Mouse (Mus musculus): ENCODE data around the gene Tob2. TPM values are rescaled to one million over a fixed set of nuclear protein-coding genes. Genes with fewer than 3 reads are reported as not detected.
A peak's percentile ranks its signal among the peaks of the same experiment; 100 is the strongest.

Tob2 gene
- 10 to 100 TPM; 20.3 to 22.6 TPM for total RNA-seq (2021)

- intact Hi-C loops (cut with DNase I) = no loop called here
- peak; percentile 59 for DNase-seq
Measured at GRCm38 (mm10) chr15:81858517-81859329, at the start of gene Tob2. Tob2 (minus strand) TSS chr15:81858796.

DNA sequence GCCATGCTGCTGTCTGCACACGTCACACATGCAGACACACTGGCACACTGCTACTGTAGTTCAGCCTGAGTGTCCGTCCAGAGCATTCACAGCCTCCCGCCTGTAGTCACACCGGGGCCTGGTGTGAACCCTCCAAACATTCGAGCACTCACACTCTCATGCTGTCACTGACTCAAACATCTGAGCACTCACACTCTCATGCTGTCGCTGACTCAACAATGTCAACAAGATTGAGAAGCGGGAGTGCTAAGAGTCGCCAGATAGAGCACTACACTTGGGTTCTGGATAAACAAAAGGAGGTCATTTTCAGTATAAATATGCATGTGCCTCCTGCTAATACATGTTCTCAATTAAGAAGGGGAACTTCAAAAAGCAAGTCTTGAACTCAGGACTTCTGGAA lies 49.4 kb upstream of the Tob2 start:
- intact Hi-C loops (cut with DNase I) = loop anchor here (10.0 kb wide), 1 partner anchor 73 kb away; no protein-coding TSS in a partner anchor

DNA sequence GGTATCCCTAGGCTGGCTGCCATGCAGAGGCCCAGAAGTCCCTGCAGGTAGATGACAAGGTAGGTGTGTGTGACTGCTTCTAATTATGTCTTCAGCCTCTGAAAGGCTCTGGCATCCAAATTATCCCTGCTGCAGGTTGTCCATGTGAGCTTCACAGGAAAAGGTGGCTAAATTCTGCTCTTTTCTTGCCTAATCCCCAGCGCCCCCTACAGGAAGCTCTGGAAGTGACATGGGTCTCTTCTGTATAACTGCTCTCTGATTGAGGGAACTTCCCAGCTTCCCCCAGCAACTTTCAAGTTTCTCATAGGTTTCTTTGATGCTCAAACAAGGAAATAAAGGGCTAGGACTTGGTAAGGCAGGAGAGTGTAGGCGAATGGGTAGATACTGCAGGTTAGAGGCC lies 46.3 kb upstream of the Tob2 start:
- peak; percentile 81 for DNase-seq
- intact Hi-C loops (cut with DNase I) = loop anchor here (10.0 kb wide), 1 partner anchor 70 kb away; no protein-coding TSS in a partner anchor

More for the DNA sequence above, 49.4 kb upstream of the Tob2 start:
- DNase-seq = no peak

DNA sequence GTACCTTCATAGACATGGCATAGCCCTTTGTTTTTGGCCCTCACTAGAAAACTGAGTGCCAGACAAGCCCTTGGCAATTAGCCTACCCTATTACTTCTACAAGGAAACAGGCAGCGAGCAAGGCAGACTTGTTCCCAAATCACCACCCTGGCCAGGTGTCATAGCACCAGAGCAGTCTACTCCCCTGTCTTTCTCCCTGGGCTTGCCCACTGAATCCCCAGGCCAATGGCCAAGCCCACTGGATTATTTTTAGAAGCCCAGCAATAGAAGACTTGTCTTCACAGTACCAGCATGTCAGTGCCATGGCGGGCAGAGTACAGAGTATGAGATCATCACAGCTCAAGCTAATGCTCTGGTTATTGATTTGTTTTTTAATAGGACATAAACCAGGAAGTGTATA lies 40.2 kb upstream of the Tob2 start:
- DNase-seq = no peak
- intact Hi-C loops (cut with DNase I) = no loop called here

DNA sequence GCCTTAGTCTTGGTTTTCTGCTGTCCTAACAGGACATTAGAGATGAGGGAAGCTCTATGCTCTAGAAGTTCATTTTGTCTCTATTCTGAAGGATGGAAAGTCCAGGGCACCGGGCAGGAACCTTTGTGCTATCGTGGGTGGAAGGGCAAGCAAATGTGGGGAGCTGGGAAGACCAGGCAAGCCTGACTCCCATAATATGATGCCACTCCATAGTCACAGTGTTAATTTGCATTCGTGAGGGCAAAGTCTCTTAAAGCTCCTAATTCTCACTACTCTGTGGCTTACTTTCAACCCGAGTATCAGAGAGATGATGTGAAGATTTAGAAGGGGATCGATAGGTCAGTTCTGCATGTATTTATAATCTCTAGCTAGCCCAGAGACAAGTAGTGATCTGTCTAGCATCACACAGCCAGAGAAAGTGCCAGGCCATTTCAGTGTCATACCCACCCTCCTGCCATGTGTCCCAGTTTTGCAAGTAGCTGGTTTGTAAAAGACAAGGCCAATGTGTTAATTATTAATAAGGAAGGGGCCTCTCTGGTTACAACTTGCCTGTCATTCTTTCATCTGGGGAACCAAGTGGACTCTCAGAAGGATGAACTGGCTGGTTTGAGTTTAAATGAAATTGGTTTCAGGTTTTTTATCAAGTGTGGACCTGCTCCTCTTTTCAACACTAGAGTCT lies 39.1 kb upstream of the Tob2 start:
- intact Hi-C loops (cut with DNase I) = no loop called here
- DNase-seq = no peak

GRCm38 (mm10) chr15:81896407-81896806 lies 37.8 kb upstream of the Tob2 start:
- no peak for DNase-seq
- intact Hi-C loops (cut with DNase I) = no loop called here

DNA sequence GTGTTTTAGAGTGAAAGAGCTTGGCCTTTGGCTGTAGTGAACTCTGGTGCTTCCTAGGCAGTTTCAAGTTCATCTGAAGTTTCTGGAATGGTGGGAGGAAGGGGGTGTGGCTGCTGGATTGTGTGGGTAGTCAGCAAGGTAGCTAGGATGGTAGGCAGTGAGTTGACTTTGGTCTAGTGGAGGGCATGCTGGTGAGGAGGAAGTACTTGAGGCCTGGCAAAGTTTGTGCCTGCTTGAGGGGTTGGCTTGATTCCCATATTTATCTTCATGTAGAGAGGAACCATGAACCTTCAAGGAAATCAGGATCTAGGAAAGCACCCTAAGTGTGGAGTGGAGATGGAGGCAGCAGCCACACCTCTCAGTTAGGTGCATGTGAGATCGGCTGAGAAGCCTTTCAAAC lies 35.4 kb upstream of the Tob2 start:
- intact Hi-C loops (cut with DNase I) = no loop called here
- DNase-seq = no peak

- intact Hi-C loops (cut with DNase I) = no loop called here
Measured at GRCm38 (mm10) chr15:81891822-81892580, 33.4 kb upstream of the Tob2 start.

DNA sequence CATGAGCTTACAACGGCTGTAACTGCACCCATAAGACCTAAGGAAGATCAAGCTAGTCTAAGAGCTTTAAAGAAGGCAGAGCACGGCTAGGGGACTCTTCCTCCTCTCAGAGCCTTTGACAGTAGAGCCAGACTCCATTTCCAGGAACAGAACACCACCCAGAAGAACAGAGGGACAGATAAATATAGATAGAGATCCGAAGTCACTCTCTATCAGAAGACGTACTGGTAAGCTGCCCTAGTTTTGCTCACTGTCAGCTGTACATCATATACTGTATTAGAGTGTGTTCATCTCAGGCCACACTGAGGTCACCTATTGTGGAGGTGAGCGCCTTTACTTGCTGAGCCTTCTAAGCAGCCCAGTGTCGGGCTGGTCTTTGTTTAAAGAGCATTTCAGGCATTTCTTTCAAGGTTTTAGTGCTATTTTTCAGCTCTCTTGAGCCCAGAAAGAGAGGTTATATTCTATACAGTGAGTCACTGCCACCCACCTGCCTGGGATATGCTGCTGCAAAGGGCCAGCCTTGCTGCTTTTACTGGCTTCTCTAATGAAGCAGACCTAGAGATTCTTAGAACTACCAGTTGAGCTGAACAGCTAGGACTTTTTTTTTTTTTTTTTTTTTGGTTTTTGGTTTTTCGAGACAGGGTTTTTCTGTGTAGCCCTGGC lies 32.7 kb upstream of the Tob2 start:
- intact Hi-C loops (cut with DNase I) = no loop called here
- DNase-seq = no peak

More at GRCm38 (mm10) chr15:81891822-81892580, 33.4 kb upstream of the Tob2 start:
- no peak for DNase-seq

DNA sequence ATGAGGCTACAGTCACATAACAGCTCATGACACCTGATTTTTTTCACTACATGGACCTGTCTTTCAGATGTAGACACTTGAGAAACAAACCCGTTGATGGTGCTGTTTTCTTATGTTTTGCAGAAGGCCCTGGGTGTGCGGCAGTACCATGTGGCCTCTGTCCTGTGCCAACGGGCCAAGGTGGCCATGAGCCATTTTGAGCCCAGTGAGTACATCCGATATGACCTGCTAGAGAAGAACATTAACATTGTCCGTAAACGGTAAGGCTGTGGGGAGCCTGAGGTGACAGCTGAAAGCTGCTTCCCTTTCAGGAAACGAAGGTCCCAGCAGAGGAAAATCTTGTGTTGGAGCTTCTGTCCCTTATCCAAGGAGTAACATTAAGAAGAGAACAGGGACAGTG lies 30.6 kb upstream of the Tob2 start:
- DNase-seq = no peak
- intact Hi-C loops (cut with DNase I) = no loop called here

GRCm38 (mm10) chr15:81886795-81887550 lies 28.4 kb upstream of the Tob2 start:
- no peak for DNase-seq
- intact Hi-C loops (cut with DNase I) = no loop called here

GRCm38 (mm10) chr15:81885418-81885934 lies 26.9 kb upstream of the Tob2 start:
- no peak for DNase-seq
- intact Hi-C loops (cut with DNase I) = no loop called here

- intact Hi-C loops (cut with DNase I) = no loop called here
- no peak for DNase-seq
Measured at GRCm38 (mm10) chr15:81882348-81882747, 23.8 kb upstream of the Tob2 start.

DNA sequence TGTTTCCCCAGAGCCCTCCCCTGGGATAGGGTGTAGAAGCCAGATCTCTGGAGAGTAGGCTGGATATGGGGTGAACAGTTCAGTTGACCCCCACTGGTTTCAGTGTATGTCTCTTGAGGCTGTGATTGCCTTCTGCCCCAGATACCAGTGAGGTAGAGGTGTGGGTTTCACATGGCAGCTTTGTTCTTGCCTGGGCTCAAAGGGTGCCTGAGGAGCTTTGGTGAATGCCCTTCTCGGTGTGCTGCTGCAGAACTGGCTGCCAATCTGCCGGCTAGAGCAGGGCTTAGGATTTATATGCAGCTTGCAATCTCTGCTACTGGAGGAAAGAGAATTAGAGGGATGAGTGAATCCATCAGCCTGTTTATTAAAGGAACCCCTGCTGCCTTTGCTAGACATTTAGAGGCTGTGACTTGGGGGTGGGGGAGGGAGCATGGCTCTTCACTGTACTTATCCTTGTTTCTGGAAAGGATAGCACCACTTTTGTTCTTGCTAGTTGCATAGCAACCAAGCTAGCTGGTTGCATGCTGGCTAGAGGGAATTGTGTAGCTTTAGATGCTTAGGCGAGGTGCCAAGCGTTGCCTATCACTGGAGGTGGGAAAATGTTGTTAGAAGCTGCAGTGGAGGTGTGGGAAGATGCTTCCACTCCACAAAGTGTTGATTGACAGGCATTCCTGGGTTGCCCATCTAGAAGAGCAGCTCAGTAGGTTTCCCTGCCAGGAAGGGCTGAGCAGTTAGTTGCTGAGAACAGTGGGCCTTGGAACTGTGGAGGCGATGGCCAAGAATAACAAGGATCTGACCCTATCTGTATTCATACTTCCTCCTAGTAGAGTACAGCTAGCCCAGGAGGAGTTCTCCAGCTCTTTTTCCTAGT lies 21.2 kb upstream of the Tob2 start:
- intact Hi-C loops (cut with DNase I) = no loop called here
- DNase-seq = peak; percentile 65

GRCm38 (mm10) chr15:81872262-81873136 lies 13.9 kb upstream of the Tob2 start, which contains the start of gene Aco2:
Aco2 (plus strand) TSS chr15:81872309.
- intact Hi-C loops (cut with DNase I) = no loop called here

GRCm38 (mm10) chr15:81871604-81872261 lies 13.1 kb upstream of the Tob2 start, which contains the start of gene Phf5a:
Phf5a (minus strand) TSS chr15:81871911.
- peak; percentile 85 for DNase-seq
- intact Hi-C loops (cut with DNase I) = no loop called here

More at GRCm38 (mm10) chr15:81872262-81873136, 13.9 kb upstream of the Tob2 start, which contains the start of gene Aco2:
- DNase-seq = peak; percentile 99

DNA sequence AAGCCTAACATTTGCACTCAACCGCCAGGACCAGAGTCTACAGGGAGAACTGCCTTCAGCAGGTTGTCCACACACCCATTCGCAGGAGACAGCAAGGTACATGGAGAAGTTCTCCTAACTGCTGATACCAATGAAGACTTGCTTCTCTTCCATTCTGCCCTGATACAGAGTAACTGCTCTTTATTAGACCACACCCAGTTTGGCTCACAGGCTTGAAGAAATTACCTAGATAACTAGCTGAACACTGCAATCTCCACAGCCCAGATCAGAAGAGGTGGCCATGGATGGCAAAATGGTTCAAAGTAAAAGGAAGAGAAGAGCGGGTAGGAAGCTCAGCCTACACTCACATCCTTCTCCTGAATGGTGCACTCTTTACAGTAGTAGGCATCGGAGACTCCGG lies 11.4 kb upstream of the Tob2 start:
- DNase-seq = no peak
- intact Hi-C loops (cut with DNase I) = no loop called here

Data from left cerebral cortex, postnatal 4 days (tissue).